Mouse (Mus musculus): ENCODE measurements around the gene Vti1b. TPM values are rescaled to one million over a fixed set of nuclear protein-coding genes. Genes with fewer than 3 reads are reported as not detected.

The Vti1b gene
- polyA plus RNA-seq, 1 experiment from 2014 or later = 83.7 TPM

GRCm38 (mm10) chr12:79141384-79141783, 31.1 kb downstream of the Vti1b start:
- no peaks in the 10 kb centered on the region for H3K27me3 ChIP-seq (ENCODE audit: control insufficient read depth, insufficient read depth, low read depth, low read length)
- no peaks in the 10 kb centered on the region for H3K36me3 ChIP-seq (ENCODE audit: control insufficient read depth, insufficient read depth, low read length)
- no peaks in the 10 kb centered on the region for H3K4me1 ChIP-seq (replicated peaks; ENCODE audit: control insufficient read depth, insufficient read depth, low read length)
- H3K9me3 ChIP-seq (ENCODE audit: control insufficient read depth, low read length) = no peaks in the 10 kb centered on the region
- H3K4me2 ChIP-seq (ENCODE audit: low read depth, low read length) = no peak overlapping the region
- H3K27ac ChIP-seq (ENCODE audit: low read length) = no peak overlapping the region
- no peak overlapping the region for H3K9ac ChIP-seq (ENCODE audit: low read length)
- no peak for ATAC-seq (ENCODE audit: low read depth)
- H3K4me3 ChIP-seq (ENCODE audit: low read length) = no peak overlapping the region

- Histone ChIP-seq H3K27ac (ENCODE audit: low read length) (no peak overlapping the region), H3K4me2 (ENCODE audit: low read depth, low read length) (no peak overlapping the region), H3K4me3 (ENCODE audit: low read length) (no peak overlapping the region), H3K27me3 (ENCODE audit: control insufficient read depth, insufficient read depth, low read depth, low read length) (no peaks in the 10 kb centered on the region), H3K9me3 (ENCODE audit: control insufficient read depth, low read length) (no peaks in the 10 kb centered on the region), H3K36me3 (ENCODE audit: control insufficient read depth, insufficient read depth, low read length) (no peaks in the 10 kb centered on the region), H3K9ac (ENCODE audit: low read length) (no peak overlapping the region), H3K4me1 (replicated peaks; ENCODE audit: control insufficient read depth, insufficient read depth, low read length) (no peaks in the 10 kb centered on the region)
- WGBS = 84% methylated on average over 2 of the region's 2 CpGs
- no peak for ATAC-seq (ENCODE audit: low read depth)
These were observed 31.7 kb downstream of the Vti1b start for GRCm38 (mm10) chr12:79140811-79141210.

GRCm38 (mm10) chr12:79139417-79139816, 33.0 kb downstream of the Vti1b start:
- H3K9me3 ChIP-seq (ENCODE audit: control insufficient read depth, low read length) = no peaks in the 10 kb centered on the region
- ATAC-seq (ENCODE audit: low read depth) = no peak
- no peaks in the 10 kb centered on the region for H3K36me3 ChIP-seq (ENCODE audit: control insufficient read depth, insufficient read depth, low read length)
- H3K27ac ChIP-seq (ENCODE audit: low read length) = no peak overlapping the region
- WGBS = 22% methylated on average over 1 of the region's 1 CpGs
- H3K27me3 ChIP-seq (ENCODE audit: control insufficient read depth, insufficient read depth, low read depth, low read length) = no peaks in the 10 kb centered on the region
- no peak overlapping the region for H3K9ac ChIP-seq (ENCODE audit: low read length)
- no peak overlapping the region for H3K4me3 ChIP-seq (ENCODE audit: low read length)
- no peaks in the 10 kb centered on the region for H3K4me1 ChIP-seq (replicated peaks; ENCODE audit: control insufficient read depth, insufficient read depth, low read length)
- H3K4me2 ChIP-seq (ENCODE audit: low read depth, low read length) = no peak overlapping the region

- Histone ChIP-seq H3K27ac (ENCODE audit: low read length) (no peak overlapping the region), H3K9me3 (ENCODE audit: control insufficient read depth, low read length) (no peaks in the 10 kb centered on the region), H3K4me1 (replicated peaks; ENCODE audit: control insufficient read depth, insufficient read depth, low read length) (no peaks in the 10 kb centered on the region), H3K9ac (ENCODE audit: low read length) (no peak overlapping the region), H3K27me3 (ENCODE audit: control insufficient read depth, insufficient read depth, low read depth, low read length) (no peaks in the 10 kb centered on the region), H3K4me3 (ENCODE audit: low read length) (no peak overlapping the region), H3K4me2 (ENCODE audit: low read depth, low read length) (no peak overlapping the region), H3K36me3 (ENCODE audit: control insufficient read depth, insufficient read depth, low read length) (no peaks in the 10 kb centered on the region)
- no peak for ATAC-seq (ENCODE audit: low read depth)
These were observed 33.5 kb downstream of the Vti1b start for GRCm38 (mm10) chr12:79138999-79139398.

GRCm38 (mm10) chr12:79136949-79137348, 35.5 kb downstream of the Vti1b start:
- H3K27ac ChIP-seq (ENCODE audit: low read length) = no peak overlapping the region
- peaks cover 3% of the 10 kb centered on the region for H3K27me3 ChIP-seq (ENCODE audit: control insufficient read depth, insufficient read depth, low read depth, low read length)
- H3K4me3 ChIP-seq (ENCODE audit: low read length) = no peak overlapping the region
- H3K4me1 ChIP-seq (replicated peaks; ENCODE audit: control insufficient read depth, insufficient read depth, low read length) = no peaks in the 10 kb centered on the region; the same call in 1 of the 2 replicates
- no peak for ATAC-seq (ENCODE audit: low read depth)
- no peaks in the 10 kb centered on the region for H3K9me3 ChIP-seq (ENCODE audit: control insufficient read depth, low read length)
- no peak overlapping the region for H3K4me2 ChIP-seq (ENCODE audit: low read depth, low read length)
- 78% methylated on average over 7 of the region's 7 CpGs for WGBS
- no peak overlapping the region for H3K9ac ChIP-seq (ENCODE audit: low read length)
- H3K36me3 ChIP-seq (ENCODE audit: control insufficient read depth, insufficient read depth, low read length) = no peaks in the 10 kb centered on the region

GRCm38 (mm10) chr12:79135105-79135504, 37.4 kb downstream of the Vti1b start:
- ATAC-seq (ENCODE audit: low read depth) = no peak
- H3K9ac ChIP-seq (ENCODE audit: low read length) = no peak overlapping the region
- H3K27ac ChIP-seq (ENCODE audit: low read length) = no peak overlapping the region
- no peak overlapping the region for H3K4me2 ChIP-seq (ENCODE audit: low read depth, low read length)
- no peaks in the 10 kb centered on the region for H3K36me3 ChIP-seq (ENCODE audit: control insufficient read depth, insufficient read depth, low read length)
- 25% methylated on average over 4 of the region's 4 CpGs for WGBS
- no peak overlapping the region for H3K4me3 ChIP-seq (ENCODE audit: low read length)
- H3K27me3 ChIP-seq (ENCODE audit: control insufficient read depth, insufficient read depth, low read depth, low read length) = peaks cover 19% of the 10 kb centered on the region
- H3K9me3 ChIP-seq (ENCODE audit: control insufficient read depth, low read length) = no peaks in the 10 kb centered on the region
- peaks cover 9% of the 10 kb centered on the region for H3K4me1 ChIP-seq (replicated peaks; ENCODE audit: control insufficient read depth, insufficient read depth, low read length)

GRCm38 (mm10) chr12:79134676-79135075, 37.8 kb downstream of the Vti1b start:
- Histone ChIP-seq H3K9ac (ENCODE audit: low read length) (no peak overlapping the region), H3K4me1 (replicated peaks; ENCODE audit: control insufficient read depth, insufficient read depth, low read length) (peaks cover 9% of the 10 kb centered on the region), H3K36me3 (ENCODE audit: control insufficient read depth, insufficient read depth, low read length) (no peaks in the 10 kb centered on the region), H3K4me3 (ENCODE audit: low read length) (no peak overlapping the region), H3K9me3 (ENCODE audit: control insufficient read depth, low read length) (no peaks in the 10 kb centered on the region), H3K27me3 (ENCODE audit: control insufficient read depth, insufficient read depth, low read depth, low read length) (peaks cover 20% of the 10 kb centered on the region), H3K4me2 (ENCODE audit: low read depth, low read length) (no peak overlapping the region), H3K27ac (ENCODE audit: low read length) (no peak overlapping the region)
- no peak for ATAC-seq (ENCODE audit: low read depth)
- 26% methylated on average over 8 of the region's 8 CpGs for WGBS

GRCm38 (mm10) chr12:79131706-79132460, 40.6 kb downstream of the Vti1b start:
- Histone ChIP-seq H3K4me2 (ENCODE audit: low read depth, low read length) (peak overlapping the region; percentile 58), H3K27me3 (ENCODE audit: control insufficient read depth, insufficient read depth, low read depth, low read length) (peaks cover 24% of the 10 kb centered on the region), H3K4me3 (ENCODE audit: low read length) (peak overlapping the region; percentile 37), H3K27ac (ENCODE audit: low read length) (no peak overlapping the region), H3K9ac (ENCODE audit: low read length) (no peak overlapping the region), H3K36me3 (ENCODE audit: control insufficient read depth, insufficient read depth, low read length) (no peaks in the 10 kb centered on the region), H3K9me3 (ENCODE audit: control insufficient read depth, low read length) (no peaks in the 10 kb centered on the region), H3K4me1 (replicated peaks; ENCODE audit: control insufficient read depth, insufficient read depth, low read length) (peaks cover 9% of the 10 kb centered on the region)
- WGBS = 18% methylated on average over 5 of the region's 5 CpGs
- ATAC-seq (ENCODE audit: low read depth) = no peak

- no peak overlapping the region for H3K27ac ChIP-seq (ENCODE audit: low read length)
- no peak overlapping the region for H3K9ac ChIP-seq (ENCODE audit: low read length)
- H3K36me3 ChIP-seq (ENCODE audit: control insufficient read depth, insufficient read depth, low read length) = no peaks in the 10 kb centered on the region
- WGBS = 2% methylated on average over 22 of the region's 22 CpGs
- H3K9me3 ChIP-seq (ENCODE audit: control insufficient read depth, low read length) = no peaks in the 10 kb centered on the region
- peak overlapping the region; percentile 58 for H3K4me2 ChIP-seq (ENCODE audit: low read depth, low read length)
- H3K4me3 ChIP-seq (ENCODE audit: low read length) = peak overlapping the region; percentile 37
- no peak for ATAC-seq (ENCODE audit: low read depth)
- H3K27me3 ChIP-seq (ENCODE audit: control insufficient read depth, insufficient read depth, low read depth, low read length) = peaks cover 24% of the 10 kb centered on the region
- H3K4me1 ChIP-seq (replicated peaks; ENCODE audit: control insufficient read depth, insufficient read depth, low read length) = peaks cover 9% of the 10 kb centered on the region
These were observed 41.2 kb downstream of the Vti1b start for GRCm38 (mm10) chr12:79131178-79131675.

Data from lung, embryonic 16.5 days (tissue).